Mouse (Mus musculus): ENCODE data around the gene Camk2d.

DNA sequence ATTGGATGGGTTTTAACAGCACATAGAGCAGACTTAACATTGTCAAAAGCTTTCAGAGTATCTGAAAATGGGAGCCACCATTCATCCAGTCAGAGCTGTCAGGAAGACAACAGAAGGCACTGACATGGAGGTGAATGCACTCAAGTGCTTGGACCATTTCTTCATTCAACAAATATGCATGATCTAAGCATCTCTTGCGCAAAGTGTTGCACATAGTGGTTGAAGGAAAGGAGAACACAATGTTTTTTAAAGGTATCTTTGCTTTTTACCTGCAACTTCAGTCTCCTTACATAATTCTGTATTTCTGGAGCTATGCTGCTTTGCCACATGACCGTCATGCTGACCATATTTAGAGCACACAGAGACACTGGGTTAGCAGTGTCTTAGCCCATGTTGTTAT is 138.4 kb downstream of the Camk2d start:
- TF ChIP-seq POLR2A (IDR thresholded peaks at IDR 0.05; ENCODE audit: control insufficient read depth, low read depth, low read length) (no peak), CTCF (IDR thresholded peaks at IDR 0.05; ENCODE audit: control insufficient read depth, insufficient read depth, insufficient replicate concordance, low read depth, low read length) (no peak)
